Mouse (Mus musculus): ENCODE results near the gene Sgpp1.

Sgpp1 gene

DNA sequence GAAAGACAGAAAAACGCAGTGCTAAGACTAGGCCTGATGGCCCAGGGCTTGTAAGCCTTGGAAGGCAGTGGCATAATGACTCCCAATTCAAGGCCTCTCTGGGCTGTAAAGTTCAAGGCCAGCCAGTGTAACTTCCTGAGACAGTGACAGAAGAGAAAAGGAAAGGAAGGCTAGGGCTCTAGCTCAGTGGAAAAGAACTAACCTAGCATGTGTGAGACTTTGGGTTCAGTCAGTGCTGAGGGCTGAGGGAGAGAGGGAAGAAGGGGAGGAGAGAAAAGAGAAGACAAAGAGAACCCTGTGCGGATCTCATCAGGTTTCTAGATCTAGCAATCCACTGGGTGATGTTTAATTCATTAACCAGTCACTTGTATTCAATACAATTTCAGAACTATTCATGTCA, 5.7 kb upstream of the Sgpp1 start:
- DNase-seq (ENCODE audit: low read depth, low spot score) = no peak
- no peaks in the 10 kb centered on the region for H3K36me3 ChIP-seq (ENCODE audit: control insufficient read depth, insufficient read depth, low read length, poor library complexity, severe bottlenecking)
- H3K27me3 ChIP-seq (ENCODE audit: control insufficient read depth, insufficient read depth, low read length, poor library complexity, severe bottlenecking) = no peaks in the 10 kb centered on the region

DNA sequence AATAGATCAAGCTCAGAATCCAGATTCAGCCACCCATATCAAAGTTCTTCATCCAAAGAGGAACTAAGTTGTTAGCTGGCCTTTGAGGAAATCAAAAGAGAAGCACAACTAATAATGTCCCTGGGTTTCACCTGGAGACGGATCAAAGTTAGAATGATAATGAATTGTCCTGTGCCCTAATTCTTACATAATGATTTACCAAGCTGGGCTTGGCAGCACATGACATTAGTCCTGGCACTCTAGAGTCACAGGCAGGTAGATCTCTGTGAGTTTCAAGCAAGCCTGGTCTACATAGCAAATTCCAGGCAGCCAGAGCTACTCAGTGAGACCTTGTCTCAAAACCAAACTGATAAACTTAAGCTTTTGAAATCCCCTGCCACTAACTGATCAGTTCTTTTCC, 4.9 kb upstream of the Sgpp1 start:
- no peak for DNase-seq (ENCODE audit: low read depth, low spot score)
- Histone ChIP-seq H3K27me3 (ENCODE audit: control insufficient read depth, insufficient read depth, low read length, poor library complexity, severe bottlenecking) (no peaks in the 10 kb centered on the region), H3K36me3 (ENCODE audit: control insufficient read depth, insufficient read depth, low read length, poor library complexity, severe bottlenecking) (no peaks in the 10 kb centered on the region)

DNA sequence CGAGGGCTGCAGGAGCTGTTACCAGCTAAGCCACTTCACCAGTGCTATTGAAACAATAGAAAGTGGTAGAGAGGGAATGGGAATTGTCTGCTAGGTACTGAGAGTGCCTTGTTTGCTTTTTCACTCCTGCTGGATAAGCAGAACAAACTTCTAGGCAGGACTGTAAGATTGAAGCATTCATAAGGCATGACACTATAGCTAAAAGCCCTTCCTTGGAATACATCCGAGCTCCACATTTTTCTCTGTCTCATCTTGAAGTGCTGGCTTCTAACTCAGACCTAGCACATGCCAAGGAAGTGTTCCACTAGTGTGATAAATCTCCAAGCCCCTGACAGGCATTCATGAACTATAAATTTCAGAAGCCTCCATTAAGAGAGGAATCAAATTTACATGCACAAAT, 4.1 kb upstream of the Sgpp1 start:
- Histone ChIP-seq H3K27me3 (ENCODE audit: control insufficient read depth, insufficient read depth, low read length, poor library complexity, severe bottlenecking) (no peaks in the 10 kb centered on the region), H3K36me3 (ENCODE audit: control insufficient read depth, insufficient read depth, low read length, poor library complexity, severe bottlenecking) (no peaks in the 10 kb centered on the region)
- DNase-seq (ENCODE audit: low read depth, low spot score) = no peak

DNA sequence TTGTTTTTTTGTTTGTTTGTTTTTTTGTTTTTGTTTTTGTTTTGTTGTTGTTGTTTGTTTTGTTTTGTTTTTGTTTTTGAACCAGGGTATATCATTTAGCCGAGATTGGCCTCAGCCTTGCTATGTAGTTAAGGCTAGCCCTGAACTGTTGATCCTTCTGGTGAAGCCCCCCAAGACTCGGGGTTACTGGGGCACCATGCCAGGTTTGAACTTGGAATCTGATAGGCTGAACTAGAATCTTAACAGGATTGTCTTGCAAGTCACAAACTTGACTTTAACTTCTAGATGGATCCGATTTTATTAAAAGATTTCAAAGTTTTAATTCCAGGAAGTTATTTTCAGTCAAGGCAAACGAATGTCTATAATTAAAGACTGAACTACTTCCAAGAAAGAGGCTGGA, 767 bp upstream of the Sgpp1 start:
- no peaks in the 10 kb centered on the region for H3K36me3 ChIP-seq (ENCODE audit: control insufficient read depth, insufficient read depth, low read length, poor library complexity, severe bottlenecking)
- no peak for DNase-seq (ENCODE audit: low read depth, low spot score)
- H3K27me3 ChIP-seq (ENCODE audit: control insufficient read depth, insufficient read depth, low read length, poor library complexity, severe bottlenecking) = no peaks in the 10 kb centered on the region

DNA sequence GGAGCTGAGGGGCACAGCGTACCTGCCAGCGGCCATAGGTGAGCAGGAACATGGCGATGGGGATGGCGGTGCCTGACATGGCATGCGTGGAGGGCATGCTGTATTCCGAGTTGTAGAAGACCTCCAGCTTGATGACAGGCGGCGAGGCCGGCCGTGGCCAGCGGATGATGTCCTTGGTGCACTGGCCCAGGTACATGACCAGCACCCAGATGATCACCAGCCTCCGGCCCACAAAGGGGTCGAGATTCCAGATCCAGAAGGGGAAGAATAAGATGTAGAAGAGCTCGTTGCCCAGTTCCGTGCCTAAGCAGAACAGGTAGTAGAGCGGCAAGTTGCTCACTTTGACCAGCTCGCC, 661 bp downstream of the Sgpp1 start:
- DNase-seq (ENCODE audit: low read depth, low spot score) = peak; percentile 34
- Histone ChIP-seq H3K27me3 (ENCODE audit: control insufficient read depth, insufficient read depth, low read length, poor library complexity, severe bottlenecking) (no peaks in the 10 kb centered on the region), H3K36me3 (ENCODE audit: control insufficient read depth, insufficient read depth, low read length, poor library complexity, severe bottlenecking) (no peaks in the 10 kb centered on the region)

DNA sequence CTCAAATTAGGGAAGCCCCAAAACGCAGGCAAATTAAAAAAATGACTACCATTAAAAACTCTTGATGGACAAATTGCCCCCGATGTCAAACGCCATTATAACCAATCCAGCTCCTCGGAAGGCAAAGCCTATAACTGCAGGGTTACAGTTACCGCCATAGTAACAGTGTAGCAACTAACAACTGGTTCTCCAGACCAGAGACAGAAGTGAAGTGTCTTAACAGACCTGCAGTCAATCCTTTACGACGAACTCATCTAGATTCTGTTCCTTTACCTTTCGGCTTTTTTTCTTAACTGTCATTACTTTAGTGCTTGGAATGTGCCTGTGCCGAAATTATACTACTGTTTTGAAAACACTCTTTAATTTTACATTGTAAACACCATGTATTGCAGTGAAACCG, 1.4 kb downstream of the Sgpp1 start:
- H3K27me3 ChIP-seq (ENCODE audit: control insufficient read depth, insufficient read depth, low read length, poor library complexity, severe bottlenecking) = no peaks in the 10 kb centered on the region
- no peaks in the 10 kb centered on the region for H3K36me3 ChIP-seq (ENCODE audit: control insufficient read depth, insufficient read depth, low read length, poor library complexity, severe bottlenecking)
- DNase-seq (ENCODE audit: low read depth, low spot score) = peak; percentile 43

DNA sequence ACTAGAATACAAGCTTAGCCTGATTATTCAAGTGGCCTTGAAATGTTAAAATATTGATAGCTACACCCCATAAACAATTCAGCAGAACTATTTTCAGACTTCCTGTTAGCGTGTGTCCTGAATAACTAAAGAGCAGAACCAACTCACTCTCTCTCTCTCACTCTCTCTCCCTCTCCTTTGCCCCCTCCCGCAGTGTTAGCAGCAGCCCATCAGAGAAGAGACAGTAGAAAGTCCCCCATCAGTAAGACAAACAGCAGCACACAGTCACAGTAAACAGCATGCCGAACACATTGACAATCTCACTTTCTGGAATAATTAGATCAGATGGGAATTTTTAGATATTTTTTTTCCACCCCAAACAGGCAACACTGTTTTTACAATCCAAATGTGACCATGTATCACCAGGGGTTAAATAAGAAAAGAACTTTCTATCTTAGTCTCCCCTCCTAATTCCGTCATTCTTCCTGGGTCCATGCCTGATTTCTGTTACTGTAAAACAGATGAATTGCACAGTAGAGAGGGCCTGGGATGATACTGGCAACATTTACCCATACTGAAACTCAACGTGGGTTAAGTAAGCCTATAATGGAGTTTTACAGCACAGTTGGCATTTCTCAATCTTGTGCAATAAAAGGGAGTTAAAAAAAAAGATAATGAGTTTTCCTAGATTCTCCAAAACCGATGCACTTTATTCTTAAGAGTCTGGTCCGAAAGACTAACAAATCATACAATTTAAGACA, 2.0 kb downstream of the Sgpp1 start:
- DNase-seq (ENCODE audit: low read depth, low spot score) = peak; percentile 13
- Histone ChIP-seq H3K36me3 (ENCODE audit: control insufficient read depth, insufficient read depth, low read length, poor library complexity, severe bottlenecking) (no peaks in the 10 kb centered on the region), H3K27me3 (ENCODE audit: control insufficient read depth, insufficient read depth, low read length, poor library complexity, severe bottlenecking) (no peaks in the 10 kb centered on the region)

DNA sequence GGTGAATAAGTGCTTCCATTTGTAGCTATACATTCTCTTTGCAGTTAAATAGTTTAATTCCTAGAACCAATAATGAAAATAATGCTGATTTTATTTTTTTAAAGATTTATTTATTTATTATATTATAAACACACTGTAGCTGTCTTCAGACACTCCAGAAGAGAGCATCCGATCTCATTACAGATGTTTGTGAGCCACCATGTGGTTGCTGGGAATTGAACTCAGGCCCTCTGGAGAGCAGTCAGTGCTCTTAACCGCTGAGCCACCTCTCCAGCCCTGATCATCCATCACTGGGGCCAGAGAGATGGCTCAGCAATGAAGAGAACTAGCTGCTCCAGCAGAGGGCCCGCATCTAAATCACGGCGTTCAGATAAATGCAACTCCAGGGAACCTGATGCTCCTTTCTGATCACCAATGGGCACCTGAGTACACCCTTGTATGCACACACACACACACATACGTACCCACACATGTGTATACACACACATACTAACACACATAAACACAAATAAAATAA, 3.5 kb downstream of the Sgpp1 start:
- H3K36me3 ChIP-seq (ENCODE audit: control insufficient read depth, insufficient read depth, low read length, poor library complexity, severe bottlenecking) = 0 out of 2 replicates have a peak, but pooled peaks cover 2% of the 10 kb centered on the region
- H3K27me3 ChIP-seq (ENCODE audit: control insufficient read depth, insufficient read depth, low read length, poor library complexity, severe bottlenecking) = no peaks in the 10 kb centered on the region
- no peak for DNase-seq (ENCODE audit: low read depth, low spot score)

DNA sequence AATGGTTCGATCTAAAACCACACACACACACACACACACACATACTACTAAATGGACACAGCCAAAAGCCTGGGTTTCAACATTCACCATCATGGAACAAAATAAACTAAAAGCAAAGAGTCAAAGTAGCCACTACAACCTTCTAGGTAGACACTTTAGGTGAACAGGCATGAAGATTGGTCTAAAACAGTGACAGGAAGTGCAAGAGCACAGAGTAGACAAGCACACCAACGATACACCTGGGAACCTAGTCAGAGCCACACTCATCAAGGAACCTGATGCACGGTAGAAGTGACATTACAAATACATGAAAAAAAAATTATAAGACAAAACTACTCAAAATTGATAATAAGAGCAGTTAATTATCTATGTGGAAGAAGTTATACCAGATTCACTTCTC, 4.0 kb downstream of the Sgpp1 start:
- no peaks in the 10 kb centered on the region for H3K27me3 ChIP-seq (ENCODE audit: control insufficient read depth, insufficient read depth, low read length, poor library complexity, severe bottlenecking)
- peak; percentile 11 for DNase-seq (ENCODE audit: low read depth, low spot score)
- 0 out of 2 replicates have a peak, but pooled peaks cover 2% of the 10 kb centered on the region for H3K36me3 ChIP-seq (ENCODE audit: control insufficient read depth, insufficient read depth, low read length, poor library complexity, severe bottlenecking)

DNA sequence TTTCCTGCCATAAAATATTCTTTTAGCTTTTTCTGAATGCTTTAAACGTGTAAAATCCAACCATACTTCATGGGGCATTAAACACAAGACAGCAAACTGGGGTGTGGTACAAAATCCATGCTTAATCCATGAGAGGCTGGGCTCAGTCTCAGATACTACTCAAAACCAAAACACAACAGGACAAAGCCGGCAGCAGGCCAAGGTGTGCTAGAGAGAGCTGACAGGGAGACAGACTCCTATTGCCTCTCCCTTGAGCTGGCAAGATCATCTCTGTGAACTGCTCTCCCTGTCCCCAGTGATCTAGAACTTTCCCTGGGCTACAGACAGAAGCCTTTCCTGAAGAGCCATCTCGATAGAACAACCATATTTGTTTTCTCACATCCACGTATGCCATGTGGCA, 5.1 kb downstream of the Sgpp1 start:
- DNase-seq (ENCODE audit: low read depth, low spot score) = no peak
- no peaks in the 10 kb centered on the region for H3K27me3 ChIP-seq (ENCODE audit: control insufficient read depth, insufficient read depth, low read length, poor library complexity, severe bottlenecking)

DNA sequence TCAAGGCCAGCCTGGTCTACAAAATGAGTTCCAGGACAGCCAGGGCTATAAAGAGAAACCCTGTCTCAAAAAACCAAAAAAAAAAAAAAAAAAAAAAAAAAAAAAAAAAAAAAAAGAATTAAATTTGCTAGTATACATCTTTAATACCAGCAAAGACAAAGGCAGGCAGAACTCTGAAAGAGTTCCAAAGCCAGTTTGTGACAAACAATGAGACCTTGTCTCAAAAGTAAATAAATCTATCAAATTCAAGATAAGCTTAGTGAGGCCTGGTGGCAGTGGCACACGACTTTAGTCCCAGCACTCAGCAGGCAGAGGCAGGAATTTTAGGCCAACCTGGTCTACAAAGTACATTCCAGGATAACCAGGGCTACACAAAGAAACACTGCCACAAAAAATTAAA, 5.7 kb downstream of the Sgpp1 start:
- Histone ChIP-seq H3K36me3 (ENCODE audit: control insufficient read depth, insufficient read depth, low read length, poor library complexity, severe bottlenecking) (0 out of 2 replicates have a peak, but pooled peaks cover 2% of the 10 kb centered on the region), H3K27me3 (ENCODE audit: control insufficient read depth, insufficient read depth, low read length, poor library complexity, severe bottlenecking) (no peaks in the 10 kb centered on the region)
- no peak for DNase-seq (ENCODE audit: low read depth, low spot score)

More for the DNA sequence above, 5.1 kb downstream of the Sgpp1 start:
- 0 out of 2 replicates have a peak, but pooled peaks cover 2% of the 10 kb centered on the region for H3K36me3 ChIP-seq (ENCODE audit: control insufficient read depth, insufficient read depth, low read length, poor library complexity, severe bottlenecking)

DNA sequence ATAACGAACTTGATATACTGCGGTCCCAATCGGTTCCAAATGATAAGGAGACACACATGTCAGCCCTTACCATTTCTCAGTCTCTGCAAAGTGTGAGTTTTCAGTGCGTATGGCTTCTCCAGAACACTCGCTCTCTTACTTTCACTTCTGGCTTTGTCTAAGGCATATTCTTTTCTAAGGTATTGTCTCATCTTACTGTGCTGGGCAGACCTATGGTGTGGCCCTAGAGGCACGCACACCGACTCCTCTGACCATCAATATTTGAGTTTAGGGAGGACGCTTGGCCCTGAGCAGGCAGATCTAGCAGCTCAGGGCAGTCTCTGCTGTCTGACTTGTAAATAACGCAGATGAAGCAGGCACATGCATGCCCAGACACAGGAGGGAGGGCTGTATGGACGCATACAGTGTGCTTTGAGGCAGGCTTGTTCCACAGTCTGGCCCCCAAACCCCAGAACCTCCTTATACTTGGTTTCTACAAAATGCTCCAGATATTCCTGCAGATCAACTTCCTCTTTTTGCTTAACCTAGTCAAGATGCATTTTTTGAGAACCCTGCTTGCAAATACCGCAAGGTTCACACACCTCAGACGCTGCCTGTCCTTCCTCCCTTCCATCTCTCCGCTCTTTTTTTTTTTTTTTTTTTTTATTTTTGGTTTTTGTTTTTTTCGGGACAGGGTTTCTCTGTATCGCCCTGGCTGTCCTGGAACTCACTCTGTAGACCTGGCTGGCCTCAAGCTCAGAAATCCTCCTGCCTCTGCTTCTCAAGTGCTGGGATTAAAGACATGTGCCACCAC, 8.0 kb downstream of the Sgpp1 start:
- peak; percentile 48 for DNase-seq (ENCODE audit: low read depth, low spot score)
- Histone ChIP-seq H3K27me3 (ENCODE audit: control insufficient read depth, insufficient read depth, low read length, poor library complexity, severe bottlenecking) (no peaks in the 10 kb centered on the region), H3K36me3 (ENCODE audit: control insufficient read depth, insufficient read depth, low read length, poor library complexity, severe bottlenecking) (0 out of 2 replicates have a peak, but pooled peaks cover 2% of the 10 kb centered on the region)

DNA sequence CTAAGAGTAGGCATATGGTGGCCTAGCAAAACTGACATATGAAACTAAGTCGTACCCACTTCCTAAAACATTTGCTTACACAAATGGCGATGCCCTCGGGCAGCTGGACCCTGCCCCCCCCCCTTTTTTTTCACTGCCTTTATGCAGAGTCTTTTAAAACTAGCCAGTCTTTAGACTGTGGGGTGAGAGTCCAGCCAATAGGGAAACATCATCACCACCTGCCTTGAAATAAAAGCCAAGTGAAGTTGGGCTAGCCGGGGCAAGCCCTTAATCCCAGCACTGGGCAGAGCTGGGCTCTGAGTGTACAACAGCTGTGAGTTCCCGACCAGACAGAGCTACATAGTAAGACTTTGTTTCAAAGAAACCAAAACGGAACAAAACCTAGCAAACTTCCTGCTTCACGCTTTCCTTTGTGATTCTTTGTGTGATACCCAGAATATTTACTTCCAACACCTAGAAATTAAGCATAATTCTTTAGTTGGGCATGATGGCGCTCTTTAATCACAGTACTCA, 9.1 kb downstream of the Sgpp1 start:
- DNase-seq (ENCODE audit: low read depth, low spot score) = peak; percentile 62
- H3K36me3 ChIP-seq (ENCODE audit: control insufficient read depth, insufficient read depth, low read length, poor library complexity, severe bottlenecking) = 0 out of 2 replicates have a peak, but pooled peaks cover 4% of the 10 kb centered on the region
- H3K27me3 ChIP-seq (ENCODE audit: control insufficient read depth, insufficient read depth, low read length, poor library complexity, severe bottlenecking) = no peaks in the 10 kb centered on the region

DNA sequence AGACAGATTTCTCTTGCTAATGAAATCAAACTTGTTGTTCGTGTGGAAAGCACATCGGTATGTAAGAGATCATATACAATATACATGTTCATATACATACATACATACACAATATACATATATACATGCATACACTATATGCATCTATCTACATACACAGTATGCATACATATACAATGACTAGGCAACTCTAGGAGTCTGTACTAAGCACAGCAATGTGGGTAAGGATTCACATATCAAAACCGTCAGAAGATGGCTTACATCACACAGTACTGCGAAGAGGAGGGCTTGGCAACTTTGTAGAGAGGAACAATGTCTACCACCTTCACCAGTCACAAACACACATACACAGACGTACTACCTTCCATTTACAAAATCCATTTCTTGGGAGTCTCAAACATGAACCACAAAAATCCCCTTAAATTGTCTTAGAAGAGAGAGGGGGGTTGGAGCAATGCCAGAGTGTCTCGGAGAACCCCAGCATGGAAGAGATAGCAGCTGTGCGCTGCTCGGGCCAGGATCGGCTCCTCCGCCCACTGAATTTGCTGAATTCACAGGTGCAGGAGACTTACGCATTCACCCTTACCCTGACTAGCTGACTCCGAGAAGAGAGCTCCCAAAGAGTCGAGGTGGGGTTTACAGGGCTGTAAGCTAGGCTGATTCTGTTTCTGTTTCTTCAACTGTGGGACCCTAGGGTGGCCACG, 10.8 kb downstream of the Sgpp1 start:
- Histone ChIP-seq H3K27me3 (ENCODE audit: control insufficient read depth, insufficient read depth, low read length, poor library complexity, severe bottlenecking) (no peaks in the 10 kb centered on the region), H3K36me3 (ENCODE audit: control insufficient read depth, insufficient read depth, low read length, poor library complexity, severe bottlenecking) (peaks cover 4% of the 10 kb centered on the region; the same call in 1 of the 2 replicates)
- no peak for DNase-seq (ENCODE audit: low read depth, low spot score)
